Mouse (Mus musculus): ENCODE results near the gene Il27ra.

- no peak for TF ChIP-seq GATA1 (IDR thresholded peaks at IDR 0.05; ENCODE audit: borderline replicate concordance, low read length)
- TF ChIP-seq FLI1 (IDR thresholded peaks at IDR 0.05; ENCODE audit: low read length) = no peak
Observed at GRCm38 (mm10) chr8:84069750-84070149, 27.4 kb upstream of the Il27ra start.

Data from megakaryocyte, embryonic 14.5 days (primary cell).